Mouse (Mus musculus): Measurements from ENCODE around the gene Psd4. TPM values are rescaled to one million over a fixed set of nuclear protein-coding genes. Genes with fewer than 3 reads are reported as not detected.

Gene Psd4
- polyA plus RNA-seq, 1 experiment from 2014 or later: 8.2 TPM

DNA sequence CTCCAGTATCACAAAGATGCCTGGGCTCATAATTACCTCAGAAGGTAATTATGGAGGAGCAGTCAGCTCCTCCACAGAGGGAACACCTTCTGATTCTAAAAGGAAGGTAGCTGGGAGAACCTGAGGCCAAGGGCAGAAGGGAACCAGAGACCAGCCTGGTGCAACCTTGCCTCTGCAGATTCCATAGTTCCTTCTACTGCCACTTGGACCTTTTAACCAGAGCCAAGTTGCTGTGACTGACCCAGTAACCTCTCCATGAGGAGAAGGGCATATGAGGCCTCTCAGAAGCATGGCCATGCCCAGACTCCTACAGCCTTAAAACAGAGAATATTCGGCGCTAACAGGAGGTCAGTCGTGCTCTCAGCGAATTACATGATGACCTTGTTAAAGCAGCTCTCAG, 50.2 kb downstream of the Psd4 start:
- Histone ChIP-seq H3K4me3 (no peak overlapping the region), H3K9me3 (no peaks in the 10 kb centered on the region), H3K4me2 (no peak overlapping the region), H3K9ac (no peak overlapping the region), H3K36me3 (no peaks in the 10 kb centered on the region), H3K27ac (no peak overlapping the region), H3K4me1 (peaks cover 10% of the 10 kb centered on the region), H3K27me3 (peaks cover 3% of the 10 kb centered on the region; the same call in 1 of the 2 replicates)
- 85% methylated on average over 4 of the region's 4 CpGs for WGBS
- no peak for ATAC-seq (ENCODE audit: insufficient number of reproducible peaks, low FRiP score, low TSS enrichment, low read depth)

DNA sequence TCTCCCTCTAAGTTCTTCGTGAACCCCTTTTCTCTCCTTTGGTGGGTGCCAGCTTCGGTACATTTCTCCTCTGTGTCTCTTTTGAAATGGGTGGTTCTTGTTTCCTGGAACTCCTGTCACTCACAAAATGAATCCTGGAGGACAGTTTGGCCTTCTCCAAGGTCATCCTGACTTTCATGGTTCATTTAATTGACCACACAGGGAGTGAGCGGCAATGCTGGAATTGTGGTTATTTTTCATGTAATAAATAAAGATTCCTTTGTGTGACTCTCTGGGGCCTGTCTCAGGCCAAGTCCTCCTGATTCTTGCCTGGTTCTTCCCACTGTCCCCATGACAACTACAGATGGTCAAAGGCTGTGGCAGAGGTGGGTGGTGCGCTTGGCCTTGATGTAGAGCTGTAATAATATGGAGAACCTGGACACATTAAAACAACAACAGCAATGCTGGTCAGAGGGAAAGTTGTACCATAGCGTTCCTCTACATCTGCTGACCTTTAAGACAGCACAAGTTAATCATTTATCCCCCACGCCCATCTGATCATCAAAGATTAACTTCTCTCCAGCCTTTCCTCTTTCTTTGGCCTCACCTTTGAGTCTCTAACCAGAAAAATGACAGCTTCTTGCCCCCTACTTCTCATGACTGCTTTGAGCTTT, 54.0 kb downstream of the Psd4 start:
- H3K27ac ChIP-seq: no peak overlapping the region
- no peak overlapping the region for H3K9ac ChIP-seq
- H3K27me3 ChIP-seq: no peaks in the 10 kb centered on the region
- no peak for ATAC-seq (ENCODE audit: insufficient number of reproducible peaks, low FRiP score, low TSS enrichment, low read depth)
- no peak overlapping the region for H3K4me3 ChIP-seq
- WGBS: 89% methylated on average over 6 of the region's 6 CpGs
- no peak overlapping the region for H3K4me2 ChIP-seq
- H3K36me3 ChIP-seq: no peaks in the 10 kb centered on the region
- H3K4me1 ChIP-seq: peaks cover 8% of the 10 kb centered on the region
- no peaks in the 10 kb centered on the region for H3K9me3 ChIP-seq

DNA sequence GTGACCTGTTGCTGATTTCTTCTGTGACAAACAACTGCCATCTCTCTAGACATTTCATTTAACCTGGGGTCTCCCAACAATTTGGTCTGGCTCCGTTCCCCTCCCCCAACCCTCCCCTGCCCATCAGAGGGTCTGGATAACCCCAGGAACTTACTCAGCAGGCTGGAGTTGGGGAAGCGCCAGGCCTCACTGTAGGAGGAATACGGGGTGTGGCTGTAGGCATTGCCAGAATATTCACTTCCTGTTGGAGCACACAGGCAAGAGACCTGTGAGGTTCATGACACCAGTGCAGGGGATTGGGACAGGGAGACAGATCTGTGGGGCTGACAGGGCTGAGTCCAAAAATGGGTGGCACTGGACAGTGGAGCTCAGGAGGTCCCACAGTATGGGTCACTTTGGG, 55.4 kb downstream of the Psd4 start:
- no peaks in the 10 kb centered on the region for H3K4me1 ChIP-seq
- H3K27me3 ChIP-seq: no peaks in the 10 kb centered on the region
- ATAC-seq (ENCODE audit: insufficient number of reproducible peaks, low FRiP score, low TSS enrichment, low read depth): no peak
- H3K9ac ChIP-seq: no peak overlapping the region
- no peaks in the 10 kb centered on the region for H3K36me3 ChIP-seq
- WGBS: 71% methylated on average over 3 of the region's 3 CpGs
- no peaks in the 10 kb centered on the region for H3K9me3 ChIP-seq
- no peak overlapping the region for H3K4me3 ChIP-seq
- H3K27ac ChIP-seq: no peak overlapping the region
- no peak overlapping the region for H3K4me2 ChIP-seq

DNA sequence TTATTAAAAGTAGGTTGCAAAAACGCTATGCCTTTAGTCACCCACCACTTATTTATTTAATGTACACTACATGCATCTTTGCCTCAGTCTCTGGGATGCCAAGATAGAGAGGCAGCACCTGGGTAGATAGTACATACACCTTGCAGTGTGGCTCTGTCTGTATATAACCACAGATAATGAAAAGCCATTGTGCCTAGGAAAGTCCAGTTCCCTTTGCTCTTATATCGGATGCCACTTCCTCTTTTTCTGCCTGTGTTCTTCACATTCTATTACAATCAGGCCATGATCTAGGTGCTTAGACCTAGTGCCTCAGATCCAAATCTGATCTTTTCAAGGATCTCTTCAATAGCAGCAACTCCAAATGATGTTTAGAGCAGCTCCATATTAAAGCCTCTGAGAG, 58.2 kb downstream of the Psd4 start:
- Histone ChIP-seq H3K4me2 (no peak overlapping the region), H3K4me3 (no peak overlapping the region), H3K9ac (no peak overlapping the region), H3K9me3 (no peaks in the 10 kb centered on the region), H3K36me3 (no peaks in the 10 kb centered on the region), H3K27me3 (no peaks in the 10 kb centered on the region), H3K4me1 (no peaks in the 10 kb centered on the region), H3K27ac (no peak overlapping the region)
- no peak for ATAC-seq (ENCODE audit: insufficient number of reproducible peaks, low FRiP score, low TSS enrichment, low read depth)
- WGBS: 88% methylated on average over 2 of the region's 2 CpGs

DNA sequence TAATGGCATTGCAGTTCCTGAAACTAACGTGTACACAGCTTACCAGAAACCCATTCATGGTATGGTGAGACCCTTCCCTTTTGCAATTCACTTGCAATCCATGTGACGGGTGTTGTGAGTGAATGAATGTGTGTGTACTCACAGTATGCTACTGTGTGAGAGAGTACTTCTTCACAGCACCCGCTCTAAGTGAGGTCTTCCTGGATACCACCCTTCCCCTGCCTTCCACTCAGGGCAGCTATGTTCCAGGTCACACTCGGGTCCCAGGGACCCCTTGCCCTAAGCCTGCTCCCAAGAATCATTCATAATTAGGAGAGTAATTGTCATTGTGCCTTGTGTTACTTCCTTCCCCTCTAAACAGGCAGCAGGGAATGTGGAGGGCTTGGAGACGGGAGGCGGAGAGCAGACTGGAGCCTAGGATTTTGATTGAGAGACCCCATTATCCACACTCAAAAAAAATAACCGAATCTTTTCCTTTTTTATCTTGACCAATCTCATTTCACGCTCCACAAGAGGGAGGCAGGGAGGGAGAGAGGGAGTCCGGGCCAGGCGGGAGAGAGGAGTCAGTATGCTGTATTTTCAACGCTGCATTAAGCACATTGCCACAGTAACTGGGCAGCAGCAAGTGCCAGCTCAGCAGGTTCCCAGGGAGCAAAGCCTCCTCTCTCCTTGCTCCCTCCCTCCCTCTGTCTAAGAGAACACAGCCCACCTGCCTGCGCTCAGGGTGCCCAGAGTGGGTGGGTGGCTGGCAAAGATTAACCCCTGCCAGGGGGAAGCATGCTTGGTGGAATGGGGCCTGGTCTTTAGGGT, 60.7 kb downstream of the Psd4 start:
- no peak for ATAC-seq (ENCODE audit: insufficient number of reproducible peaks, low FRiP score, low TSS enrichment, low read depth)
- H3K4me1 ChIP-seq: no peaks in the 10 kb centered on the region
- H3K4me2 ChIP-seq: no peak overlapping the region
- 63% methylated on average over 12 of the region's 12 CpGs for WGBS
- H3K9me3 ChIP-seq: no peaks in the 10 kb centered on the region
- H3K27me3 ChIP-seq: no peaks in the 10 kb centered on the region
- H3K9ac ChIP-seq: no peak overlapping the region
- no peaks in the 10 kb centered on the region for H3K36me3 ChIP-seq
- no peak overlapping the region for H3K4me3 ChIP-seq
- H3K27ac ChIP-seq: no peak overlapping the region

DNA sequence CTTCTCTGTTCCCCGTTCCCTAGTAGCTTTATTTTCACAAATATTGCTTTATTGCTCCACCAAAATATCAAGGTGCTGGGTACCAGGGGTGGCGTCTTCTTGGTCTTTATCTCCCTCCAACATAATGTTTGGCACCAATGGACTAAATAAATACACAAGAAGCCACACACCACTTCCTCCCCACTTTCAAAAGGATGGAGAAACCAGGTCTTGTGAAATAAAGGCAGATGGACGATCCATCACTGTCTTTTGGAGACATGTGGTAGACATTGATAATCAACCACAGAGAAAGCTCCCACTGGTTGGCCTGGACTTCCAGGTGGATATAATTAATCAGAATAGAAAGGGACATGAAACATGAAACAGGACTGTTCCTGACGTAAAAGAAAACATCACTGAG, 62.4 kb downstream of the Psd4 start:
- Histone ChIP-seq H3K4me1 (no peaks in the 10 kb centered on the region), H3K36me3 (no peaks in the 10 kb centered on the region), H3K27ac (no peak overlapping the region), H3K4me2 (no peak overlapping the region), H3K4me3 (no peak overlapping the region), H3K27me3 (no peaks in the 10 kb centered on the region), H3K9me3 (no peaks in the 10 kb centered on the region), H3K9ac (no peak overlapping the region)
- no peak for ATAC-seq (ENCODE audit: insufficient number of reproducible peaks, low FRiP score, low TSS enrichment, low read depth)
- WGBS: 71% methylated on average over 4 of the region's 4 CpGs

DNA sequence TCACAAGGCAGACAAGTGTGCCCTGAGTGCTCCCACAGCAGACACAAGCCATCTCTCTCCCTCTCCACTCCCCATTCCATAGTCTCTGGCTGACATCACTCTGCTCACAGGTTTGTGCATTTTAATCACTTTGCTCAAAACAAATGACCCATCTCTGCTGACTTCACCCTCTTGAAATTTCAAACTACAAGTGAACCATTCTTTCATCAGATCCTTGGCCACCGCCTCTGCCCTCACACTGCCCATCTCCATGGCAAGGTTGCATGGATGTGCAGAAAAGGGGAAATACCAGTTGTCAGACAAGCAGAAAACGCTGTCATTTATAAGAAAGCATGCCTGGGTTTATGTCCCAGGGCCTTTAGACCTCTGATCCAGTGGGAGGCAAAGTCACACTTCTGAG, 67.3 kb downstream of the Psd4 start:
- Histone ChIP-seq H3K9me3 (no peaks in the 10 kb centered on the region), H3K9ac (no peak overlapping the region), H3K4me2 (no peak overlapping the region), H3K36me3 (no peaks in the 10 kb centered on the region), H3K27ac (no peak overlapping the region), H3K4me1 (no peaks in the 10 kb centered on the region), H3K4me3 (no peak overlapping the region), H3K27me3 (no peaks in the 10 kb centered on the region)
- ATAC-seq (ENCODE audit: insufficient number of reproducible peaks, low FRiP score, low TSS enrichment, low read depth): no peak
- WGBS: 86% methylated on average over 2 of the region's 2 CpGs

DNA sequence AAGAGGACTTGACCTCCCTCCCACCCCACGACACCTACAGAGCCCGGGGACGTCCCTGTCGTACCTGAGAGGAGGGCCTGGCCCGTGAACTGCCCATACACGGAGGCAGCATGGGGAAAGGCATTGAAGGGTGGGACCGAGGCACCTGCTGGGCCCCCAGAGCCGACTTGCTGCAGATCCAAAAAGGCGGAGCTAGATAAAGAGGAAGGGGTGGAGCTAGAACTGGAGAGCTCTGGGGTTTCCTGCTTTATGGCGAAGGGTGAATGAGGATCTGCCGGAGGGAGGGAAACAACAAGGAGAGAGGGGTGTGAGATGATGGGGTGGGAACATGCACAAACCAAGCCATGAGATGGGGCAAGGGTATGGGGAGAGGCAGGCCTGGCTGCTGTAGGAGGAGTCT, 68.3 kb downstream of the Psd4 start:
- Histone ChIP-seq H3K36me3 (no peaks in the 10 kb centered on the region), H3K4me1 (no peaks in the 10 kb centered on the region), H3K9me3 (no peaks in the 10 kb centered on the region), H3K27me3 (no peaks in the 10 kb centered on the region), H3K27ac (no peak overlapping the region), H3K4me2 (no peak overlapping the region), H3K4me3 (no peak overlapping the region), H3K9ac (no peak overlapping the region)
- 77% methylated on average over 11 of the region's 11 CpGs for WGBS
- no peak for ATAC-seq (ENCODE audit: insufficient number of reproducible peaks, low FRiP score, low TSS enrichment, low read depth)

DNA sequence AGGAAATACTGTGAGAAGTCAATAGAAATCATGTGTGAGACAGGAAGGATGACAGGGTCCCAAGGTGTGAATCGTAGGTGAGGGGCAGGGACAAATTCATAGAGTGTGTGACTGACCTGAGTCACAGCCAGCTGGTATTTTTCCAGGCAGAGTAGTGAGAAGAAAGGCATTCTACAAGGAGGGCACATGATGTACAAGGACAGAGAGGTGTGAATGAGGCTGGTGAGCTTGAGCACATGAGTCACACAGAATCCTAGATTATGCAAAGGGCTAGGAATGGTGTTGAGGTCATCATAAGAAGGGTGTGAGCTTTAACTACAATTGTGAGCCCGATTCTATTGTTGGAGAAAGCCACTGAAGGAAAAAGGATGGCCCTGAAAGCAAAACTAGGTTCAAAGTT, 72.7 kb downstream of the Psd4 start:
- no peak overlapping the region for H3K4me3 ChIP-seq
- no peak overlapping the region for H3K27ac ChIP-seq
- H3K9me3 ChIP-seq: no peaks in the 10 kb centered on the region
- H3K36me3 ChIP-seq: no peaks in the 10 kb centered on the region
- 72% methylated on average over 2 of the region's 2 CpGs for WGBS
- no peaks in the 10 kb centered on the region for H3K27me3 ChIP-seq
- no peak for ATAC-seq (ENCODE audit: insufficient number of reproducible peaks, low FRiP score, low TSS enrichment, low read depth)
- no peak overlapping the region for H3K4me2 ChIP-seq
- no peak overlapping the region for H3K9ac ChIP-seq
- H3K4me1 ChIP-seq: no peaks in the 10 kb centered on the region

DNA sequence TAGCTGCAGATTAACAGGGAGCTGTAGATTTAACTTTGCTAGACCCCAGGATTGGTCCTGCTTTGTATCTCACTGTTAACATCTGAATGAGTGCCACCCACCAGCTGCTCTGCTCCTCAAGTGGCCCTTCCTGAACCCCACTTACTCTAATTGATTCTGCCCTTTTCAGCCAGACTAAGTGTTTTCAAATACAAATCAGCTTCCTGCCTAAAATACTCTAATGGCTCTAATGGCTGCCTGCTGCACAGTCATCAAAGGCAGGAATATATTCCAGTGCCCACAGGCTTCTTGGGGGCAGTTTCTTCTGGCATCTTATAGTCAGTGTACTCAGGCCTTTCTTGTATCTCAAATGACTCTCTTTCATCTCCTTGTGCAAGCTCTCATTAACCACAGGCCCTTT, 74.5 kb downstream of the Psd4 start:
- no peak overlapping the region for H3K4me3 ChIP-seq
- H3K9ac ChIP-seq: no peak overlapping the region
- ATAC-seq (ENCODE audit: insufficient number of reproducible peaks, low FRiP score, low TSS enrichment, low read depth): no peak
- H3K27ac ChIP-seq: no peak overlapping the region
- no peaks in the 10 kb centered on the region for H3K36me3 ChIP-seq
- H3K9me3 ChIP-seq: no peaks in the 10 kb centered on the region
- H3K4me2 ChIP-seq: no peak overlapping the region
- no peaks in the 10 kb centered on the region for H3K4me1 ChIP-seq
- H3K27me3 ChIP-seq: no peaks in the 10 kb centered on the region

DNA sequence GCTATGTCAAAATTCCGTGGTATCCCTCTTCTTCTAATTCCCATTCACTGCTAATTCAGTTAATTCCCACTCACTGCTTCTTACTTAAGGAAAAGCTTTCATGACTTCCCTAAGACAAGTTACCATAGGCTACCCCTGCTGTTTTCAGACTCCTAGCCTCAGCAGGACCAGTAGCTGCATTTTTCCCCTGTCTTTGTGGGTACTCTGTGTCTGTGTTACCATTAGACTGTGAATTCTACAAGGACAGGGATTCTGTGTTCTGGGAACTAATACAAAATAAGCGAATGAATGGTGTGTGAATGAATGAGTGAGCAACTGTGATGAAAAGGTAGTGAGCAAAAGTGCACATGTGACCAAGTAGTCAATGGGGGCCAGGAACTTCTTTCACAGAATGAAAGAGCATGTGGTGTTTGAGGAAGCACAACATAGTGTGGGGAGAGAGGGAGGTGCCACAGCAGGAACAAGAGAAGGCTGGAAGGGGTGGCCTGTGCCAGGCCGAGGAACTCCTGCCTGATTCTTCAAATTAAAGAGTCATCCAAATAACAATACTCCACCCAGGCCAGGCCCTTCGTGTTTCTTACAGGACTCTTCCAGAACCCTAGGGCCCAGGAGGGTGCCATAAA, 75.0 kb downstream of the Psd4 start:
- H3K4me2 ChIP-seq: no peak overlapping the region
- H3K9ac ChIP-seq: no peak overlapping the region
- ATAC-seq (ENCODE audit: insufficient number of reproducible peaks, low FRiP score, low TSS enrichment, low read depth): no peak
- WGBS: 58% methylated on average over 4 of the region's 4 CpGs
- no peak overlapping the region for H3K4me3 ChIP-seq
- no peak overlapping the region for H3K27ac ChIP-seq
- no peaks in the 10 kb centered on the region for H3K36me3 ChIP-seq
- no peaks in the 10 kb centered on the region for H3K9me3 ChIP-seq
- H3K4me1 ChIP-seq: no peaks in the 10 kb centered on the region
- no peaks in the 10 kb centered on the region for H3K27me3 ChIP-seq

DNA sequence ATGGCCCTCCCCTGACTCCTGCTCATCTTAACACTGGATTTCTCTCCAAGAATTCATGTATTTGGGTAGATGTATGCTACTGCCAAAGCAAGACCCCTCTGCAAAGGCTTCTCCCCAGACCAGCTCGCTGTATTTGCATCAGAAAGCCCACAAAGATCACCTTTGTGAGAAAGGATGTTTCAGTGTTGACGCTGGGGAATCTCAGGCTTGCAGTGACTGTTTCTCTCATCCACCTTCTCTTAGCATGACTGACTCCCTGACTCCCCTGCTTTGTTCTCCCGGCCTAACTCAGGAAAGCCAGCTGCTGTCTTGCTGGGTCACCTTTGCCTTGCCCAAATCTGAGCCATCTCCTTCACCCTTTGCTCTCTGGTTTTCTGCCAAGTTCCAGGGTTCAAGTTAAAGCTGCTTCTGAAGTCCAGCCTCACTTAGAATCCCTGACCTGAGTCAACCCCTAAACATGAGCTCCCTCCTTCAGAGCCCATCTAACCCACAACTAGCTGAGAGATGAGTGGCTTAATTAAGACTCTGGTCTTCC, 75.9 kb downstream of the Psd4 start:
- no peaks in the 10 kb centered on the region for H3K27me3 ChIP-seq
- no peaks in the 10 kb centered on the region for H3K9me3 ChIP-seq
- H3K4me1 ChIP-seq: no peaks in the 10 kb centered on the region
- H3K4me2 ChIP-seq: no peak overlapping the region
- no peak overlapping the region for H3K4me3 ChIP-seq
- WGBS: 49% methylated on average over 3 of the region's 3 CpGs
- ATAC-seq (ENCODE audit: insufficient number of reproducible peaks, low FRiP score, low TSS enrichment, low read depth): no peak
- H3K27ac ChIP-seq: no peak overlapping the region
- no peaks in the 10 kb centered on the region for H3K36me3 ChIP-seq
- H3K9ac ChIP-seq: no peak overlapping the region
